Mouse (Mus musculus): ENCODE results near the gene Dis3l2.

The Dis3l2 gene

DNA sequence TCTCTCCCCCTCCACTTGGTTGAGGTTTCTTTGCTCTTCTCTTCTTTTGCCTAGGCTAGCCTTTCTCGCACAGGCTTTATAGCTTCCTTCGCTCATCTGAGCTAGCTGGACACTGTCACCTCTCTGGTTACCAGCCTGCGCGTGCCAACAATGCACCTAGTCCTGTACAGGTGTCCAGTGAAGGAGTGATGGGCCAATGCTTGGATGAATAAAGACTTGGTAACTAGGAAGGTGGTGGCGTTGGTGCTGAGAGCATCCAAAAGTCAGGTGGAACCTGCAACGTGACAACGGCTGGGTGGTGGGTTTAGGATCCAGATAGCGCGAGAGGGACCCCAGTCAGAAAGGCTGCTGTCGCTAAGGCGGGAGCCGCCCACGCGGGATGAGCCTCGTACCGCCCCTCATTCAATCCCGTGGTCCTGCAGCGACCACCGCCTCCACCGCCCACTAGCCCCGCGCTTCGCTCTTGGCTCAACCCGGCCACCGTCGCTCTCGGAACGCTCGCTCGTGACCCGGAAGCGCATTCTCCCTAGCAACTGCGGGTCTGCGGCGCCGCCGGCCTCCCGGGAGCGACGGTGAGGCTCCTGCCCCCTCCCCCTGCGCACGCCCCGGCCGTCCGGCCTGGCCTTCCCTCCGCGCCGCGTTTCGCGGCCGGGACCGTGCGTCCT is at the start of gene Dis3l2:
TSS of gene Dis3l2 (plus strand) at position 509 of the 665 bp plus-strand sequence.
- WGBS = 2% methylated on average over 54 of the region's 54 CpGs

DNA sequence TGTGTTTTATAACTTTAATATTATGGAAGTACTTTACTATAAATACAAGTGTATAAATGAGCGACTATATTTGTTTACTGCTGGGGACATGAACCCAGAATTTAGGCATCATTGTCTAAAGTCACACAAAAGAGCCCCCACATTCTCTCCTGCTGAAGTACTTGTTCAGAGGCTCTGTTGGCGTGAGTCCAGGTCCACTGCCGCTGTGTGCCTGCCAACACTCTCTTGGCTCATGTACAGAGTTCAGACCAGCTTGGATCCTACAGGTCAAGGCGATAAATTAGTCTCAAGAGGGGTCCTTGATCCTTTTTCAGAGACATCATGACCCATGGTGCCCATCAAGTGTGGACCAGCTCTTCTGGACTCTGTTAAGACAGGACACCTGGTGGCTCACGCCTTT is 46.5 kb upstream of the Dis3l2 start:
- WGBS = 62% methylated on average over 5 of the region's 5 CpGs

DNA sequence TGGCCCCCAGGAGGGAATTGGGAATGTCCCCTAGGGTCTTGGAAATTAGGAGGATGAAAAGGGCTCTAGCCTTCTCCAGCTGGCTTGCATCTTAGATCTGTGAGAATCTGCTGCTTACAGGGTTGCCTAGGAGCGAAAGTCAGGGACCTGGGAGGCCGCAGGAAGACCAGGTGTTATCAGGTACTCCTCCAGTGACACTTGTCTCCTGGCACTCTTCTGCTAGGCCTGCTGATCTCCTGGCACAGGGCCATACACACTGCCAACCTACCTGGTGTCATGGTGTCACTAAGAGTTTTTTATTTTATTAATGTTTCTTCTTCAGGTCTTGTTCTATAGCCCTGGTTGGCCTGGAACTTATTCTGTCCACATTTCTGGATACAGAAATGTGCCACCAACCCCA is 38.5 kb upstream of the Dis3l2 start:
- WGBS = 80% methylated on average over 2 of the region's 2 CpGs

DNA sequence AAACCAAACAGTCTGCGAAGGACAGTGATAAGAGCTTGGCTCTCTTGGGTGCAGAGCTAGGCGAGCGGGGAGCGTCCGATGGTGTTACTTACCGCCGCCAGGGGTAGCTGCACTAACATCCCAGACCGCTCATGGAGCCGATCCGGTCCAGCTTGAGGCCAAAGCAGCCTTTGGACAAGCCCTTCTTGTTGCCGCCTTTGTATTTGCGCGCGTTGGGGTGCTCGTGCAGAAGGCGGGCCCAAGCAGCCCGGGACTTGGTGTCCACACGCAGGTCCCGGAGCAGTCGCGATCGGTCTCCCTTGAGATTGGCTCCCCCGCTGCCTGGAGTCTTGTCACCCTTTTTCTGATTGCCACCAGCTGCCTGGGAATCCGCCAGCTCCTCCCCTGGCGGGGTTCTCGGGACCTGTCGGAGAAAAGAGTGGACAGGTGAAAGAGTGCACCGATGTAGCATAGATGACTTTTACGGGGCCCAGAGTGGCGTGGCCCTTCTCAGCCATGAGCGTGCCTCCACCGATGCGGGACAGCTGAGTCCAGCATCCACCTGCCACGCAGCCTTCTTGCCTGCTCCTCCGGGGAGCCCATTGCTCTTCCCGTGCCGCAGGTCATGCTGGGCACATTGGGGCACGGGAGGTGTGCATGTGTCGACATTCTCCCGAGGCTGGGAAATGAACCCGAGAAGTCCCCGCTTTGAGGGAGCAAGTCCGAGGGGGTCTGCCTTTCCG is 33.9 kb upstream of the Dis3l2 start:
- under 1% methylated on average over 44 of the region's 44 CpGs for WGBS

DNA sequence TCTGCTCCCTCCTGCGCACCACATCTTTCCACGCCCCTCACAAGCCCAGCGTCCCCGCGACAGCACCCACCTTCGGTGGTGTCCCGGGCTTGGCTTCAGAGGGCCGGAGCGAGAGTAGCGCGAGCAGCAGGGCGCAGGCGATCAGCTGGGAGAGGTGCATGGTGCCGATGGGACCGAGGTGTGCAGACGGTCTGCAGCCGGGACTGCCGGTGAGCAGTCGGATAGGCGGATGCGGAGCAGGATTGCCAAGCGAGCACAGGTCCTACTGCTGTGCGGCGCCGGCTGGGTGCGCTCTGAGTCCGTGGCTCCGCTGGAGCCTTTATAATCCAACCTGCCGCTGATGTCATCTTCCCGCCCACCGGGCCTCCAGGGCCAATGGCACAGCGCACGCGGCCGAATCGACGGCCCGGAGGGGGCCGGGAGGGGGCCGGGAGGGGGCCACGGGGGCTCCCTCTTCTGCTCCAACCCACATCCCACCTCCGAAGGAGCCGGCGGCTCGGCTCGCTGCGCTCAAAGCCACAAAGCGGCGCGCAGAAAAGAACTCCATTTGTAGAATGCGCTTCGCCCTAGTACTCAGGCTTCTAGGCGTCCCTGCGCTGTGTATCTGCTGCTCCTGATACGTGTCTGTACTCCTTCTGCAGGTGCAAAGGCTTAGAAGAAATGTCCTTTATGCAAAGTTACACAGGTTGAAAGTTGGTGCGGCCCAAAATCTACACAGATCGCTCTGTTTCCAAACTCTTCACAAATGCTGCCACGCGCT is 33.1 kb upstream of the Dis3l2 start, which contains the start of gene Nppc:
TSS of gene Nppc (minus strand) at position 293 of the 760 bp plus-strand sequence.
- WGBS = 4% methylated on average over 59 of the region's 59 CpGs

DNA sequence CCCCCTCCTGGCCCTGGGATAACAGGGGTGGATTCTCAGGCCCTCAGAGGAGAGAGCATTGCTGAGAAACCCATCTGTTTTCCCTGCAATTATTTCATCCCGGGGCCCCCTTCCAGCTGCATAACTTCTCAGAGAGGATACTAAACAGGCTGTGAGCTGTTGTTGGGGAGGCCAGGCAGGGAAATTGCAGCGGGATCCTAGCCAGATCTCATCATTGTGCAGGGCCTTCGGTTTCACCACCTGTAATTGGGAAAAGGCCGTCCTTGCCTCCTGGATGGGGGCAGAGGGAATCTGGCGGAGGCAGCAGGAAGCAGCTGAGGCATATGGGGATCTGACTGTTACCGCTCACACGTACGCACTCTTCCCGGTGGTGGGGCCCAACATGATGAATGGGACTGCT is 29.2 kb upstream of the Dis3l2 start:
- 55% methylated on average over 9 of the region's 9 CpGs for WGBS

DNA sequence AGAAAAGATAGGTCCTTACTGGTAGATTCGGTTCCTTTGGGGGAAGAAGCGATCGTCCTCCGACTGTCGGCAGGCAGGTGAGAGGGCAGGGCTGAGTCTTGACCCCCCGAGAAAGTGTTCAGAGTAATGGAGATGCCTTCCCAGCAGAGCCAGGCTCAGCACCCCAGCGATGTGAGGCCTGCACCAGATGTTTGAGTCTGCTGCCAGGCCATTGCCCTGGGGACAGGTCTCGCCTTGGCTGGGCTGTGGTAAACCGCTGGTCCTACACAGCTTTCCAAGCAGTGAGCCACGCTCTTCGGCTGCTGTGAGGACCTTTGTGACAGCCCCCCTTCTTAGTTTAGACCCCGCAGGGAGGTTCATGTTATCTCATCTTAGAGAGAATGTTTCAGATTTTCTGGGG is 28.5 kb upstream of the Dis3l2 start:
- WGBS = 93% methylated on average over 12 of the region's 12 CpGs

DNA sequence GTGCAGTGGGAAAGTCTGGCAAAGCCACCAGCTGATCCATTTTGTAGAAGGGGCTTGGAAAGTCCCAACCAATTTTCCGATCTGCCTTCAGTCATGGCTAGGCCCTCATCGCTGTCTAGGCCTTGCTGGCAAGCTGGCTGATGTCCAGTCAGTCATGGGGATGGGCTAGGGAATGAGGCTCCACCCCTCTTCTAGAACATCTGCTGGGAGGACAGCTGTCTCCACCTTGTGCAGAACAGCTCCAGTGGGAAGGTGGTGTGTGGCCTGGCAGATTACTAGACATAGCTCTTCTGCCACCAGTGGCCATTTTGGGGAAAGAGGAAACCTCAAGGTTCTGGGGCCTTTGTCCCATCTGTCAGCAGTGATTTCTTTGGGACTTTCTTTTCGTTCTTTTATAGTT is 26.0 kb upstream of the Dis3l2 start:
- 90% methylated on average over 3 of the region's 3 CpGs for WGBS

DNA sequence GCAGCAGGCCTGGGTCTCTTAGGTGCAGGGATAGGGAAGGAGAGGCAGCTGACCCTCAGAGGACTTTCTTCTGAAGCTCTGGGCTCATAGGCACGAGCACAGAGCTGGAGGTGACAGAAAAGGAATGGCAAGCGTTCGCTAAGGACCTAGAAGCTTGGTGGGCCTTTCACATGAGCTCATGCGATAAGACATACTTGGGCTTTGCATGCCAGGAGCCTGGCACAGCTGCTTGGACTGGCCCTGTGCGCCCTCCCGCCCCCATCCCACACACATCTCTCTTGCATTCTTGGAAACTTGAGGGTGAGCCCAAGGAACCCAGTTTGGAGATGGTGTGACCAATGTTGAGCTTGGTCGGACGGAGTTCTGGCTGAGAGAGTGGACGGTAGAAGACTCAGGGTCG is 24.9 kb upstream of the Dis3l2 start:
- 92% methylated on average over 10 of the region's 10 CpGs for WGBS

DNA sequence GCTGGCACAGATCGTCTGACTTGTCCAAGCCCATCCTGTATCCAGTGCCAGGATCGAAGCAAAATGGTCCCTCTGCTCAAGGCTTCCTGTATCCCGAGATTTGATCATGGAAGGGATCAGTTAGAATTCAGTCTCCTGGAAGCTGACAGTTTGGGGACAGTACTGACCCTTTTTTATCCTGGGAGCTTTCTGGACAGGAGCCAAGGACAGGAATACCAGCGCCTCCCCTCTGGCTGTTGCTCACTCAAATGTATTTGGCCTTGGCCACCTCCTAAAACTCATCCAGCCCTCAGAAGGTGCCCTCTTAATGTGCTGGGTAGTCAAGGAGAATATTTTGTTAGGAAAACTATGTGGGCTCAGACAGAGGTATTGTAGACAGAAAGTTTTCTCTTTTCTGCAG is 16.4 kb upstream of the Dis3l2 start:
- 63% methylated on average over 4 of the region's 4 CpGs for WGBS

DNA sequence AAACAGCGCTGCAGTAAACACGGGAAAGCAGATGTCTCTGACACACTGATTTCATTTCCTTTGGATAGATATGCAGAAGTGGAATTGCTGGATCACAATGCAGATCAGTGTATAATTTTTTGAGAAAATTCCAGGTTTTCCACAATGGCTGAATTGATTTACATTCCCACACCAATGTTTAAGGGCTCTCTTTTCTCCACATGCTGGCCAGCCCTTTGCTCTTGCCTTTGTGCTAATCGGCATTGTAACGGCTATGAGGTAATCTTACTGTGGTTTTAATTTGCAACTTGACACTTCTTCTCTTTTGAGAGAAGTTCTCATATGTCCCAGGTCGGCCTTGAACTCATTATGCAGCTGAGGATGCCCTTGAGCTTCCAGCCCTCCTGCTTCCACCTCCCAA is 12.6 kb upstream of the Dis3l2 start:
- WGBS = 49% methylated on average over 5 of the region's 5 CpGs

DNA sequence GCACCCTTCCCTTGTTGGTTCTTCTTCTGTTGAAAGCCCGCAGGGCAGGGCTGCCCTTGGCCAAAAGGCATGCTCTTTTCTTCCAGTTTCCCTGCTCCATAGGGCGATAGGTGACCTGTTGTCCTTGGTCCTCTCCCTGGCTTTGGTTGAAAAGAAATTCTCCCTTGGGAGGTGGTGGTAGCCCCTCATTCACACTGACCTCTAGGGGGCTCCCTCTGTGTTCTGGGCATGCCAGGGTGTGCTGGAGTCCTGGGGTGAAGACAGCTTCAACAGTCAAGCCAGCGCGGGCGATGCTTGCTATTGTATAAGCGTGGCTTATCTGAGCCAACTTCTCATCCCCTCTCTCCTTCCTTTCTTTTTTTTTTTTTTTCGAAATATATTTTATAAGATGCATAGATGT is 6.7 kb upstream of the Dis3l2 start:
- 39% methylated on average over 7 of the region's 7 CpGs for WGBS

DNA sequence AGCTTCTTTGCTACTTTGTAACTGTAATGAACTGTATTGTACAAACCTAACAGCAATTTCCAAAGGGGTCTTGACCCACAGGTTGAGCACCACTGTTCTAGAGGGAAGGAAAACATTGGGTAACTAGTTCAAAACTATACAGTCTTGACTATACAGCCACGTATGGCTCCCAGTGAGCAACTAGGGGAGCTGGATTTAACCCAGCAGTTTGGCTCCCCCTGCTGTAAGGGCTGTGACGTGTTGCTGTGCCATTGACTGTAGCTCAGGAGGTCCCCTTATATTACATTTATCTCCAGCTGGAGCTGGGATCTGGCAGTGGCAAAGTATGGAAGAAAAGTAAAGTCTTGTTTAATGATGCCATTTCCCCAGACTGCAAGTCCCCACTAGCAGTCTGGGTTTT is 4.9 kb upstream of the Dis3l2 start:
- 44% methylated on average over 2 of the region's 2 CpGs for WGBS

DNA sequence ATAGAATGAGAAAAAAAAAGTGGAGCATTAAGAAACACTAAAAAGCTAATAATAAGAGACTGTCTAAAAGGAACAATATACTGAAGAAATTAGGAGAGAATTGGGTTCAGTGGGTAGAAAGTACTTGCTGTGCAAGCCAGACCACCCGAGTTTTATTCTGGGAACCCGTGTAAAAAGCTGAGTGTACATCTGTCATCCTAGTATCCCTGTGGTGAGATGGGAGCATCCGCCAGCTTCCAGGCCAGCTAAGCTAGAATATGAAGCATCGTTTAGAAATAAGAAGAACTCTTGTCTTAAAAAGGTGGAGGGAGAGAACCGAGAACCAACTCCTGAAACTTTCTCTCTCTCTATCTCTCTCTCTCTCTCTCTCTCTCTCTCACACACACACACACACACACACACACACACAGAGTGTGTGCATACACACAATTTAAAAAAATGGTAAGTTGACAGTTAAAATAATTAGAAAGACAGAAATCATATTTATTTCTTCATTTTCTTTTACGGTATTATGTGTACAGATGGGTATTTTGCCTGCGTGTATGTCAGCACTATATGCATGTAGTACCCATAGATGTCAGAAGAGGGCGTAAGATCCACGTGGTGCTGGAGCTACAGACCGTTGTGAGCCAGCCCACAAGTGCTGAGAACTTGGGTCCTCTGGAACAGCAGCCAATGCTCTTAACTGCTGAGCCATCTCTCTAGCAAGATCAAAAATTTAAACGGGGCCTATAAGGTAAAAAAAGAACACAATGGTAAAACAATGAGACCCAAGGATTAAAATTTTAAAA is 4.1 kb upstream of the Dis3l2 start:
- 63% methylated on average over 11 of the region's 11 CpGs for WGBS

DNA sequence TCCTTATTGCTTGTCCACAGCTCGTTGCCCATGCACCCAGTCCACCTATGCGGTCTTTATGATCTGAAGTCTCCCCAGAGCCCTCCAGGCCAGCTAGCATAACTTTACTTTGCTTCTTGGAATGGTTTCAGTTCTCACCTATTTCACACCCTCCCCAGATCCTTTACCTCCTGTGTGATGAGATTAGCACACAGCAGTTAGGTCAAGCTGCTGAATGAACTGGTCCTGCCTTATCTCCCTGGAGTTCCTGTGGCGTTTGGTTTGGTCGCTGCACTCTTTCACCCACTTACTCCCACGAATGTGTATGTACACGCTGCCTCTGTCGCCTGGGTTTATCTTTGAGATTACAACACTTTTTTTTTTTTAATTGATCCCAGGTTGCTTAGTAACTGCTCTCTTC is 3.2 kb upstream of the Dis3l2 start:
- WGBS = 68% methylated on average over 7 of the region's 7 CpGs

DNA sequence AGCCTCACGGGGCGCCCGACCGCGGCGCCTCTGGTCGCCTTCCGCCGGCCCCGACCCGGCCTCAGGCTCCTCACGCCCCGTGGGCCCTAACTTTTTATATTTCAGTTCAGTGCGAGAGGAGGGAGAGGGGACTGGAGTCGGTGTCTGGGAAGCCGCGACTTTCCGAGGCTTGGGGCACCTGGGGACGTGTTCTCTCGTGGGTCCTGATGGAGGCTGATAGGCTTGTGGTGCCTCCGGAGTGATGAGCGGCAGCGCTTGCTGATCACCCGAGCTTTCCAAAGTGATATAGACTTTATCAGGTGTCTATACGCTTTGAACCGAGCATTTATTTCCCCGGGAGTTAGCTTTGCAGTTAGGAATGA is 338 bp downstream of the Dis3l2 start:
- WGBS = under 1% methylated on average over 27 of the region's 27 CpGs

DNA sequence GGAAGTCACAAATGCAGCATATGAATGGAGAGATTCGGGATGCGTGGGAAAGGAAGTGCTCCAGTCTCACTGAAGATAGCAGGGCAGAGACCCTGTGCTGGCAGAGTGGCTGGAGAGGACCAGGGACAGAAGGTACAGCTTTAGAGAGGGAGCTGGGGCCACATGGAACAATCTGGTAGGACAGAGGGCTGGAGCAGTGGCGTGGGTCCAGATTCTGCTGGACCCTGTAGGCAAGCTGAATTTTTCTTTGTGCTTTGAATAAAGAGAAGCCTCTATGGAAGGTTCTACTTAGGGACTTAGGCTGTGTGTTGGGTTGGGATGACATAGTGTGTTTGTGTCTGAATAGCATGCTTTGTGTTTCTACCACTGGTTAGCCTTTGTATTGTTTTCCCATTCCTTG is 1.9 kb downstream of the Dis3l2 start:
- 60% methylated on average over 3 of the region's 3 CpGs for WGBS

DNA sequence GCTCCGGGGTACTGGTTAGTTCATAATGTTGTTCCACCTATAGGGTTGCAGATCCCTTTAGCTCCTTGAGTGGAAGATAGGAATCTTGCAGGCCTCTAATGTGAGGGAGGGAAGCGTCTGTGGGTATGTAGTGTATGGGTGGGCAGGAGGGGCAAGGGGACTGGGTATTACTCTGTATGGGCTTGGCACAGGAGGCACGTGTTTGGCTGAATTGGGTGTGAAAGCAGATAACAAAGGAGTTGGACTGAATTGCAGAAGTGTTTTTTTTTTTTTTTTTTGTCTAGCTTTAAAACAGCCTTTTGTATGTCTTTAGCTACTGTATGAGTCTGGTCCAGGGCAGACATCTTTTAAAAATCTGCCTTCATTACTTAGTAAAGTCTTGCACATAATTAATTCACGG is 5.9 kb downstream of the Dis3l2 start:
- 80% methylated on average over 4 of the region's 4 CpGs for WGBS

DNA sequence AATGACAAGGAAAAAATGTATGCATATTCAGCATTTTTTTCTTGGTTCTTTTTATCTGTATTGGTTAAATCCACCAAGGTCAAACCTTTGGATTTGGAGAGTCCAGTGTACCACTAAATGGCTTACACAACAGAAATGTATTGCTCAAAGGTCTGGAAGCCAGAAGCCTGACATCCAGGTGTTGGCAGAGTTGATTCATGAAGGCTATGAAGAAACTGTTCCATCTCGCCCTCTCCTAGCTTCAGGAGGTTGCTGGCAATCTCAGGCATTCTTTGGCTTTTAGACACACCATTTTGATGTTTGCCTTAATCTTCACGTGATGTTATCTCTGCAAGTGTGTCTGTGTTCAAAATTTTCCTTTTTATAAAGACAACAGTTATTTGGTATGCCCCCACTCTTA is 8.4 kb downstream of the Dis3l2 start:
- WGBS = 94% methylated on average over 2 of the region's 2 CpGs

DNA sequence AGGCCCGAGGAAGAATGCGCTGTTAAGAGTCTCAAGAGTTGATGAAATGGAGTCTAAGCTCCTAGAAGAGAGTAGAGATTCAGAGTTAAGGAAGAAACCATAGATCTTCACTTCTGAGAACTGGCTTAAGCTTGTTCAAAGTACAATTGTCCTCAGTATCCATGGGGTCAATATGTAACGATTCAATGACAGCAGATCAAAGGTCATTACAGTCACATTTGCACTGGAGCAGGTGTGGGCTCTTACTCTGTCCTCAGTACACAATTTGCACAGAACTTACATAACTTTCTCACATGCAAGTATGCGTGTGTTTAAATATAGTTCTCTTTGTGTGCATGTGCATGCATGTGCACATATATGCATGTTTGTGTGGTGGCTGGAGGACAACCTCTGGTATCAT is 9.4 kb downstream of the Dis3l2 start:
- WGBS = 94% methylated on average over 4 of the region's 4 CpGs

DNA sequence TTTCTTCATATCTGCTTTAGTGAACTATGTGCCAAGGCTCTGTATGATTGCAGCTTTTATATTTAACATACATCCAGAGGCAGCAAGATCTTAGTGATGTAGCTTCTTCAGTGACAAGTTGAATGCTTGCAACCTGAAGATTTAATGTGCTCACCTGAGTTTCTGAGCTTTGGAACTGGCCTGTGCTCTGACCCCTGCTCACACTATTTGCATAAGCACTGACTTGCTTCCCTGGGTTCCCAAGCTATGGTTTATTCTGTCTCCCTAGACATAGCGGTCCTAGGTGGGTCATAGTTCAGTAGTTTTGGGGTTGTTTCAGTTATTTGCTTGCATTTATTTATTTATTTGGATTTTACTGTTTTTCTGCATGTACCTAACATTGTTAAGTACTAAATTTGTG is 14.6 kb downstream of the Dis3l2 start:
- WGBS = 98% methylated on average over 1 of the region's 1 CpGs

DNA sequence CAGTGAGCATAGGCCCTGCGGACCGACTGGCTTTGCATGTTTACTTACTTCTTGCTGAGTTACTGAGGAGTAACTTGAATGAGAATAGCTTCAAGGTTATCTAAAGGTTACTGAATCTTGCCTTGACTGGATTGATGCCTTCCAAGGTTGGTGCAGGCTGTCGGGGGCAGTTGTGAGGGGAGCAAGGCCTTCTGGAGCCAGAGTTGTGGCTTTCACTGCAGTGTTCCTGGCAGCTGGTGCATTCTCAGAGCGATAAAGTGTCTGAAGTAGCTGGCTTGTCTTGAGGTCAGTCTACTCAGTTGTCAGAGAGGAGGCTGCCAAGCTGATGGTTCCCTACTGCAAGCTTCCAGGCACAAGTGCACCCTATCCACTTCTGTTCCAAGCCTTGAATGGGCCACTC is 15.8 kb downstream of the Dis3l2 start:
- 80% methylated on average over 4 of the region's 4 CpGs for WGBS

All from cerebral cortex, adult 2 months (tissue).